Mouse (Mus musculus): ENCODE results near the gene BB287469.
"Not testable (repeated sequence)": the region's sequence is repeated elsewhere in the genome, so short reads cannot be mapped to it uniquely, and the experiment has no call there.

DNA sequence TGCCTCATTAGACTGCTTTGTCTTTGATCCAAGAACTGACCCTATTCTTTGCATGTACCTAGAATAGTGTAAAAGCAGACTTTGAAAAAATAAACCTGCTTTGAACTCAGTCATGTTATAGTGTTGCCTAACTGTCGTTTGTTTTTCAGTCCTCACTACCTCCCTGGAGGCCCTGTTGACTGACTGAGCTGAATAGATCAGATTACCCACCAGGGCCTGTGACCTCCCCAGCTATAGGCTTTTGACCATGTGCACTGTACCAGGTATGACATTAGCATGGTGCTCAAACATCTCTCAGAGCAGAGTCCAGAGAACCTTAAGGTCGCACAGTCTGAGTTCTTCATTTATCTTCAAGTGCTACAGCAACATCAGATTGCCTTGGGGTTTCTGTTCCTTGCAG lies 34.3 kb downstream of the BB287469 start:
- not testable (repeated sequence) for TF ChIP-seq POLR2A (IDR thresholded peaks at IDR 0.05; ENCODE audit: extremely low read depth, insufficient read depth, low read length); CTCF (IDR thresholded peaks at IDR 0.05; ENCODE audit: low read depth, low read length)

All from liver, adult 2 months (tissue).